In genomic region chr1:193513929-193514710, GRCm38 (mm10) we compare ENCODE assay signal across 8 mouse cellular contexts.
A peak's percentile ranks its signal among the peaks of the same experiment; 100 is the strongest.
DNase-seq lines count a peak whose midpoint lies in the region; ATAC-seq lines count a peak whose summit lies in the region.

No protein-coding gene starts in this region.

- no peak for DNase-seq in kidney, adult 11 months
- peak; percentile 44 for DNase-seq in thymus, postnatal 14 days
- no peak for DNase-seq in frontal cortex, postnatal 14 days (ENCODE audit: low spot score in 2 of 2)
- no peak for DNase-seq in cerebellum, adult 8-10 months
- no peak for DNase-seq in right cerebral cortex, adult 18-20 months

- no peak overlapping the region for H3K4me3 ChIP-seq in kidney, embryonic 16.5 days (ENCODE audit: low read length)
- no peak overlapping the region for H3K4me3 ChIP-seq in embryonic facial prominence, embryonic 13.5 days
- H3K4me3 ChIP-seq in limb, embryonic 13.5 days, result no peak overlapping the region

- 36% methylated on average over 9 of the region's 9 CpGs for WGBS in kidney, embryonic 16.5 days
- WGBS in embryonic facial prominence, embryonic 13.5 days, result 28% methylated on average over 9 of the region's 9 CpGs
- WGBS in limb, embryonic 13.5 days, result 32% methylated on average over 9 of the region's 9 CpGs

- H3K9ac ChIP-seq in kidney, embryonic 16.5 days (replicated peaks; ENCODE audit: low read length), result no peak overlapping the region
- no peak overlapping the region for H3K9ac ChIP-seq in embryonic facial prominence, embryonic 13.5 days
- no peak overlapping the region for H3K9ac ChIP-seq in limb, embryonic 13.5 days

- peak; percentile 71 for ATAC-seq in kidney, embryonic 16.5 days (ENCODE audit: low FRiP score, low TSS enrichment)
- peak; percentile 64 for ATAC-seq in embryonic facial prominence, embryonic 13.5 days (ENCODE audit: insufficient number of reproducible peaks, insufficient read depth, low FRiP score, low TSS enrichment, low read depth)
- ATAC-seq in limb, embryonic 13.5 days (ENCODE audit: low FRiP score, low read depth), result peak; percentile 58

- H3K27ac ChIP-seq in kidney, embryonic 16.5 days (ENCODE audit: low read length), result peak overlapping the region; percentile 35; the same call in 1 of the 2 replicates
- H3K27ac ChIP-seq in embryonic facial prominence, embryonic 13.5 days, result peak overlapping the region; percentile 77
- peak overlapping the region; percentile 61 for H3K27ac ChIP-seq in limb, embryonic 13.5 days

- no peaks in the 10 kb centered on the region for H3K9me3 ChIP-seq in kidney, embryonic 16.5 days (ENCODE audit: low read length)
- no peaks in the 10 kb centered on the region for H3K9me3 ChIP-seq in embryonic facial prominence, embryonic 13.5 days
- no peaks in the 10 kb centered on the region for H3K9me3 ChIP-seq in limb, embryonic 13.5 days

- H3K36me3 ChIP-seq in kidney, embryonic 16.5 days (ENCODE audit: insufficient read depth, low read length), result no peaks in the 10 kb centered on the region
- no peaks in the 10 kb centered on the region for H3K36me3 ChIP-seq in embryonic facial prominence, embryonic 13.5 days
- H3K36me3 ChIP-seq in limb, embryonic 13.5 days, result no peaks in the 10 kb centered on the region

- H3K4me2 ChIP-seq in kidney, embryonic 16.5 days (replicated peaks; ENCODE audit: low read depth, low read length), result no peak overlapping the region
- peak overlapping the region; percentile 7; the same call in 1 of the 2 replicates for H3K4me2 ChIP-seq in embryonic facial prominence, embryonic 13.5 days
- H3K4me2 ChIP-seq in limb, embryonic 13.5 days (replicated peaks), result no peak overlapping the region; the same call in 1 of the 2 replicates

- peaks cover 17% of the 10 kb centered on the region for H3K4me1 ChIP-seq in kidney, embryonic 16.5 days (ENCODE audit: insufficient read depth, low read length)
- H3K4me1 ChIP-seq in embryonic facial prominence, embryonic 13.5 days, result peaks cover 66% of the 10 kb centered on the region
- H3K4me1 ChIP-seq in limb, embryonic 13.5 days, result peaks cover 59% of the 10 kb centered on the region

- H3K27me3 ChIP-seq in kidney, embryonic 16.5 days (ENCODE audit: insufficient read depth, low read length), result no peaks in the 10 kb centered on the region
- H3K27me3 ChIP-seq in embryonic facial prominence, embryonic 13.5 days, result no peaks in the 10 kb centered on the region; the same call in 1 of the 2 replicates
- H3K27me3 ChIP-seq in limb, embryonic 13.5 days, result no peaks in the 10 kb centered on the region
